ENCODE assay signal across 9 mouse cellular contexts in genomic region chr13:92531237-92531636, GRCm38 (mm10). TPM values are rescaled to one million over a fixed set of nuclear protein-coding genes. Genes with fewer than 3 reads are reported as not detected.
DNase-seq lines count a peak whose midpoint lies in the region; ATAC-seq and TF ChIP-seq lines count a peak whose summit lies in the region.
"Had no signal": no experiment of that assay in that cellular context is flagged by ENCODE, and none has a peak within 500 bp of the region (broad histone marks: within the 10 kb centered on the region; RNA-seq: fewer than 3 reads in every experiment).

No protein-coding gene starts in this region.

- no peaks in the 10 kb centered on the region for H3K36me3 ChIP-seq in liver, adult 2 months (ENCODE audit: control insufficient read depth, insufficient read depth, low read length)
- no peaks in the 10 kb centered on the region for H3K36me3 ChIP-seq in embryonic facial prominence, embryonic 15.5 days
- H3K36me3 ChIP-seq in limb, embryonic 11.5 days (ENCODE audit: control insufficient read depth, insufficient read depth, low read length): no peaks in the 10 kb centered on the region
- no peaks in the 10 kb centered on the region for H3K36me3 ChIP-seq in neural tube, embryonic 15.5 days

- no peaks in the 10 kb centered on the region for H3K79me2 ChIP-seq in liver, adult 2 months (ENCODE audit: control insufficient read depth, insufficient read depth, low read length)

- TF ChIP-seq POLR2A in liver, adult 2 months (IDR thresholded peaks at IDR 0.05; ENCODE audit: extremely low read depth, insufficient read depth, low read length): no peak

- no peaks in the 10 kb centered on the region for H3K9me3 ChIP-seq in embryonic facial prominence, embryonic 15.5 days (replicated peaks)
- H3K9me3 ChIP-seq in limb, embryonic 11.5 days (ENCODE audit: control insufficient read depth, low read length): no peaks in the 10 kb centered on the region
- no peaks in the 10 kb centered on the region for H3K9me3 ChIP-seq in neural tube, embryonic 15.5 days (replicated peaks)

- H3K27me3 ChIP-seq in liver, adult 2 months (ENCODE audit: control insufficient read depth, insufficient read depth, low read length): 0 out of 2 replicates have a peak, but pooled peaks cover under 1% of the 10 kb centered on the region
- H3K27me3 ChIP-seq in embryonic facial prominence, embryonic 15.5 days: no peaks in the 10 kb centered on the region
- no peaks in the 10 kb centered on the region for H3K27me3 ChIP-seq in limb, embryonic 11.5 days (ENCODE audit: control insufficient read depth, insufficient read depth, low read length)
- H3K27me3 ChIP-seq in neural tube, embryonic 15.5 days (replicated peaks): no peaks in the 10 kb centered on the region

- no peak for TF ChIP-seq CTCF in liver, adult 2 months (IDR thresholded peaks at IDR 0.05; ENCODE audit: low read depth, low read length)

- no peak for DNase-seq in liver, adult 2 months (ENCODE audit: extremely low read depth, low read depth, low spot score)
- no peak for DNase-seq in liver
- no peak for DNase-seq in limb, embryonic 11.5 days (ENCODE audit: low spot score)
- DNase-seq in urinary bladder, postnatal 10 days (ENCODE audit: low spot score): no peak
- no peak for DNase-seq in kidney, adult 8-10 months
- DNase-seq in gastrocnemius, postnatal 25 days: no peak

- 7% methylated on average over 15 of the region's 15 CpGs for WGBS in liver, adult 2 months
- 4% methylated on average over 15 of the region's 15 CpGs for WGBS in embryonic facial prominence, embryonic 15.5 days
- WGBS in limb, embryonic 11.5 days: 6% methylated on average over 15 of the region's 15 CpGs
- 4% methylated on average over 15 of the region's 15 CpGs for WGBS in neural tube, embryonic 15.5 days

- peak overlapping the region; percentile 59 for H3K9ac ChIP-seq in liver, adult 2 months (ENCODE audit: low read depth, low read length)
- peak overlapping the region; percentile 80 for H3K9ac ChIP-seq in embryonic facial prominence, embryonic 15.5 days
- peak overlapping the region; percentile 86 for H3K9ac ChIP-seq in limb, embryonic 11.5 days (ENCODE audit: low read length)
- peak overlapping the region; percentile 84 for H3K9ac ChIP-seq in neural tube, embryonic 15.5 days (replicated peaks)

- H3K4me2 ChIP-seq in embryonic facial prominence, embryonic 15.5 days (replicated peaks): peak overlapping the region; percentile 64
- H3K4me2 ChIP-seq in limb, embryonic 11.5 days (ENCODE audit: low read depth, severe bottlenecking): peak overlapping the region; percentile 64
- H3K4me2 ChIP-seq in neural tube, embryonic 15.5 days: peak overlapping the region; percentile 60

- H3K4me1 ChIP-seq in liver, adult 2 months (ENCODE audit: control insufficient read depth, insufficient read depth, low read length): no peaks in the 10 kb centered on the region
- 0 out of 2 replicates have a peak, but pooled peaks cover 11% of the 10 kb centered on the region for H3K4me1 ChIP-seq in embryonic facial prominence, embryonic 15.5 days
- no peaks in the 10 kb centered on the region for H3K4me1 ChIP-seq in limb, embryonic 11.5 days (ENCODE audit: control insufficient read depth, insufficient read depth, low read length)
- peaks cover 19% of the 10 kb centered on the region for H3K4me1 ChIP-seq in neural tube, embryonic 15.5 days

- peak overlapping the region; percentile 70 for H3K4me3 ChIP-seq in liver, adult 2 months (ENCODE audit: insufficient read depth, low read depth, low read length)
- peak overlapping the region; percentile 63 for H3K4me3 ChIP-seq in embryonic facial prominence, embryonic 15.5 days (replicated peaks)
- H3K4me3 ChIP-seq in limb, embryonic 11.5 days (ENCODE audit: low read depth, low read length): peak overlapping the region; percentile 73
- peak overlapping the region; percentile 85 for H3K4me3 ChIP-seq in neural tube, embryonic 15.5 days (replicated peaks)

- peak; percentile 12; the same call in 1 of the 2 replicates for ATAC-seq in embryonic facial prominence, embryonic 15.5 days (ENCODE audit: insufficient number of reproducible peaks, low FRiP score, low TSS enrichment, low read depth)
- no peak for ATAC-seq in limb, embryonic 11.5 days (ENCODE audit: insufficient number of reproducible peaks, low FRiP score, low TSS enrichment, low read depth)
- no peak for ATAC-seq in neural tube, embryonic 15.5 days (ENCODE audit: low FRiP score)

- peak overlapping the region; percentile 32 for H3K27ac ChIP-seq in liver, adult 2 months (replicated peaks; ENCODE audit: insufficient read depth, low read depth, low read length)
- peak overlapping the region; percentile 95 for H3K27ac ChIP-seq in embryonic facial prominence, embryonic 15.5 days (replicated peaks)
- no peak overlapping the region; the same call in 1 of the 2 replicates for H3K27ac ChIP-seq in limb, embryonic 11.5 days (replicated peaks; ENCODE audit: low read depth, low read length)
- peak overlapping the region; percentile 96 for H3K27ac ChIP-seq in neural tube, embryonic 15.5 days (replicated peaks)

RNA-seq across cellular contexts. Expression of gene Zfyve16, which starts 0.6 kb away (rescaled TPM):
- 7.5 and 7.8 TPM in 2 replicates for total RNA-seq in liver, adult 2 months (2014; rRNA removed)
- 0.76 and 0.97 TPM in 2 replicates for polyA plus RNA-seq in liver, adult 2 months (2012; rRNA removed)
- polyA plus RNA-seq in embryonic facial prominence, embryonic 15.5 days (2015; fragmentation: Nextera tagmentation; extraction: Ambion mirVana): 10.3 and 10.5 TPM in 2 replicates
- polyA plus RNA-seq in limb, embryonic 11.5 days (2014; fragmentation: Nextera tagmentation; extraction: Ambion mirVana): 16.1 and 18.0 TPM in 2 replicates
- 8.7 and 8.9 TPM in 2 replicates for polyA plus RNA-seq in neural tube, embryonic 15.5 days (2015; fragmentation: Nextera tagmentation; extraction: Ambion mirVana)
- total RNA-seq in gastrocnemius, postnatal 25 days (2021): 1 to 10 TPM; 8.6 to 8.7 TPM

RNA-seq across cellular contexts. Expression of gene Spz1, which starts 44.7 kb away (rescaled TPM):
- total RNA-seq in liver, adult 2 months (2014; rRNA removed): not detected in 2 replicates
- polyA plus RNA-seq in liver, adult 2 months (2012; rRNA removed): not detected in 2 replicates
- not detected in 2 replicates for polyA plus RNA-seq in embryonic facial prominence, embryonic 15.5 days (2015; fragmentation: Nextera tagmentation; extraction: Ambion mirVana)
- polyA plus RNA-seq in limb, embryonic 11.5 days (2014; fragmentation: Nextera tagmentation; extraction: Ambion mirVana): not detected in 2 replicates
- polyA plus RNA-seq in neural tube, embryonic 15.5 days (2015; fragmentation: Nextera tagmentation; extraction: Ambion mirVana): not detected in 2 replicates
- total RNA-seq in gastrocnemius, postnatal 25 days (2021): not detected
- total RNA-seq: adrenal gland, postnatal 25 days had no signal

RNA-seq across cellular contexts. Expression of gene Fam151b, which starts 47.4 kb away (rescaled TPM):
- 8.7 and 9.3 TPM in 2 replicates for total RNA-seq in liver, adult 2 months (2014; rRNA removed)
- 2.7 and 3.4 TPM in 2 replicates for polyA plus RNA-seq in liver, adult 2 months (2012; rRNA removed)
- polyA plus RNA-seq in embryonic facial prominence, embryonic 15.5 days (2015; fragmentation: Nextera tagmentation; extraction: Ambion mirVana): 0.28 TPM in 2 replicates
- 0.25 TPM in 1 of 2 replicates, not detected in the other for polyA plus RNA-seq in limb, embryonic 11.5 days (2014; fragmentation: Nextera tagmentation; extraction: Ambion mirVana)
- polyA plus RNA-seq in neural tube, embryonic 15.5 days (2015; fragmentation: Nextera tagmentation; extraction: Ambion mirVana): 0.17 and 0.20 TPM in 2 replicates
- total RNA-seq in gastrocnemius, postnatal 25 days (2021): 1 to 10 TPM; 2.0 to 2.4 TPM
